Mouse (Mus musculus) spleen, postnatal 36 days (tissue): Measurements from ENCODE around the gene Usf2.
A peak's percentile ranks its signal among the peaks of the same experiment; 100 is the strongest.
"Not testable (repeated sequence)": the region's sequence is repeated elsewhere in the genome, so short reads cannot be mapped to it uniquely, and the experiment has no call there.

Source experiments
- DNase-seq, 2 experiments: peaks; one replicate each; pipeline ENCODE4 v3.0.0; 2022; ENCODE audit warnings: low spot score in 2 of 2, mixed read lengths in 1 of 2

Usf2 gene

GRCm38 (mm10) chr7:30958109-30958865, 1.7 kb upstream of the Usf2 start:
- peak in 1 of 2 experiments; percentile 14 for DNase-seq

GRCm38 (mm10) chr7:30957367-30957783, 772 bp upstream of the Usf2 start:
- peak; percentile 89 to 90 for DNase-seq

DNA sequence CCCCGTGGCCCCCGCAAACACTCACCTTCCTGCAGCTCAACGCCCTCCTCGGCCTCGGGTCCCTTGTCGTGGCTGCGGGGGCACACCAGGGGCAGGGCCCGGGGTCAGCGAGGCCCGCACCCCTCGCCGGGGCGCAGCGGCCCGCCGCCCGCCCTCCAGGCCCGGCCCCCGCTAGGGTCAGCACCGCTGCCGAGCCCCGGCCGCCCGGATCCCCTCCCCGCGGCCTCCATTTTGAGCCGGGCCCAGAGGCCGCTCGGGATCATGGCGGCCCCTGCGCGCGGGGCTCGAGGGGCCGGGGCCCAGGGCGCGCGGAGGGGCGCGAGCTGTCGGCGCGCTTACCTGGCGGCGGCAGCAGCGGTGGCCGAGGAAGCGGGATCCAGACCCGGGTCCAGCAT, 249 bp downstream of the Usf2 start:
- no peak for DNase-seq

GRCm38 (mm10) chr7:30955584-30956356, 833 bp downstream of the Usf2 start:
- peak; percentile 79 to 84 for DNase-seq

DNA sequence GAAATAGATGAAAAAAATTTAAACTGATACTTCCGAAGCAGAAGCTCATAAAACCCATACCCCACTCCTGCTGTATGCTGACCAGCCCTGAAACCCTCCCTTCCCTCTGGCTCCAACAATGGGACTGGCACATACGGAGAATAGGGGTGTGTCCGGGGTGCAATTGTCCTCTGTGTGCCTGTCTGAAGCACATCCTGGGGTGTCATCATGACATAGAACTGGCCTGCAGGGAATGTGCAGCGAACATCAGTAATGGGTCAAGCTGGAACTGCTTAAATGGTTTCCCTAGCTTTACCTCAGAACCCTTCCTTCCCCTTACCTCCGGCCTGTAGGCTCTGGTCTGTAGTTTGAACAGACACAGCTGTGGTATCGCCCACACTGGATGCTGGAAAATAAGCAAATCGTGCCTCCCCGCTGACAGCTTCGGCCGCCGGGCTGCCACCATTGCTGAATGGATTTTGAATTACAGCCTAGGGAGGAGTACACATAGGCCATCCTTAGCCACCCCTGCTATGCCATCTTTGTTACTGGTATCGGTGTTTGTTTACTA, 1.6 kb downstream of the Usf2 start:
- no peak for DNase-seq

DNA sequence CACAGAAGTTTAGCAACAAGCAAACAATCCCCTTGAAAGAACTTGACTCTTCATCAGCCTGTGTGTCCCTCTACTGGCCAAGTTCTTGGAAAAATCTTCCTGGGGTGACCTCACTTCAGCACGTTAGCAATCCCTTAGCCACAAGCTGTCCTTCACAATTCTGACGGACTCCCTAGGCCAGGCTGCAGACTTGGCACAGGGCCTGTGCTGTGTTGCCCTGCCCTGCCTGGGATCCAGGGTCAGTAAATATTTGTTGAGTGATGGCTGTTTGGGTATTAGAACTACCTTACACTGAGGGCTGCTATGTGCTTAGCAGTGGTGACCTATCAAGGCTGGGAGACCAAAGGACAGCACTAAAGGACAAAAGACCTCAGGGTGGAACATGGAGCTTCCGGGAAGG, 2.6 kb downstream of the Usf2 start:
- DNase-seq: no peak

- peak; percentile 51 to 62 for DNase-seq
These were observed 3.1 kb downstream of the Usf2 start for GRCm38 (mm10) chr7:30953459-30953858.

GRCm38 (mm10) chr7:30952441-30953265, 4.0 kb downstream of the Usf2 start:
- DNase-seq: no peak

GRCm38 (mm10) chr7:30949902-30950301, 6.7 kb downstream of the Usf2 start:
- not testable (repeated sequence) for DNase-seq

- no peak for DNase-seq
These were observed 10.7 kb downstream of the Usf2 start for GRCm38 (mm10) chr7:30945876-30946275.

DNA sequence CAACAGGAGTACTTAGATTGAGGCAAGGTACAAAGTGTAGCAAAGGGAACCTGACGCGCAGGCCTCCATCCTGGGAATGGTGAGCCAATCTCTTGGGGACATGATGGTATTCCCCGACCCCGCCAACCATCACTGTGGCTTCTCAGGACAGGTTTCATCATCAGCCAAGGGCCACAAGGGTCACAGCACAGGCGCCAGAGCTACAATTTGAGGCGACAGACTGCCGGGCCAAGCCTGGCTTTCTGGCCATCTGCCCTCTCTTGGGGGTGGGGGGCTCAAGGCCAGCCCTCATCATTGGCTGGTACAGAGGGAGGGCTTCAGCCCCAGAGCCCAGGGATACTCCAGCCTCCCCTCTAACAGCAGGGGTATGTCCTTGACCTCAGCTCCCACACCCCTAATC, 11.1 kb downstream of the Usf2 start:
- DNase-seq: not testable (repeated sequence)

DNA sequence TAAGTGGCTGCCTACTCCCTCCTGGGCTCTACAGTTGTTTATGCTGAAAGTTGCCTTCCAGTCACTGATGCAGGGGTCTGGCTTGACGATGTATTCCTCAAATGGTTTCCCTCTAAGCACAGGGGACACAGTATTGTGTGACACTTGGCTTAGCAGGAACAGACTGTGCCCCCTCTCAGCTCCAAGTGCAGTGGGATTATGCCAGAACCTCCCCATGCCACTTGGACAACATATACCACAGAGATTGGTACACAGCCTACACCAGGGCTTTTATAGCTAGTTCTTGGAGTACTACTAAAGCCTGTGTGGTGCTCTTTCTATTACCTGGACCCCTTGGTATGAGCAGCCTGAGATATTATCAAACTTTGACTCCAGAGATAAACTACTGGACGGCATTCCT, 11.9 kb downstream of the Usf2 start:
- DNase-seq: not testable (repeated sequence)

DNA sequence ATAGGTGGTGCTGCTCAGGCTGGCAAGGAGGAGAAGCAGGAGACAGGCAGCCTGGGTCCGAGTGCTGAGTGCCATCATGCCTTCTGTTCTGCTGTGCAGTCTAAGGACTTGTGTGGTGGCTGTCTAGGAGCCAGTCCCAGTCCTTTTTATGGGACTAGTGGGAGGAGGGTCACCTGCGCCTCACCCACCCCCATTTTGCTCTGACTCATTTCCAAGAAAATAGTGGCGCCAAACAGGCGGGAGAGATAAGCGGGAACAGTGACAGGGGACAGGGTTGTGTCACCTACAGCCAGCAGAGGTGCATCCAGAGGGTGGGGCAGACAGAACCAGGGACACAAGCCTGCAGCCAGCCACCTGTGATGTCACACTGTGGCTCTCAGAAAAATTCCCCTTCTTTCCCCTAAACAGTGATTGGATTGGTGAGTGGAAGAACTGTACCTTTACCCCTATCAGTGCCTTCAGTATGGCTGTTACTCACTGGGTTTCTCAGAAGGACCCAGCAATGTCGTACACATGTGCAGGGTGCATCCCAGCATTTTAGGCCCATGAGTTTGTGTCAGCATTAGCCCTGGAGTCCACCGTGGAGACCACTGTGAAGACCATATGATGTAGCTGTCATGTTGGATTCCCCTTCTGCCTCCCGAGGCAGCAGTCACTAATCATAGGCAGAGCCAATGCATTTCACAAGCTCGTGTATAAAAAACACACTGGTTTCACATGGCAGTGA, 12.5 kb downstream of the Usf2 start, which contains the start of gene Hamp:
Gene Hamp, minus strand, starts transcription at position 124 of the 727 bp plus-strand sequence.
- DNase-seq: no peak

DNA sequence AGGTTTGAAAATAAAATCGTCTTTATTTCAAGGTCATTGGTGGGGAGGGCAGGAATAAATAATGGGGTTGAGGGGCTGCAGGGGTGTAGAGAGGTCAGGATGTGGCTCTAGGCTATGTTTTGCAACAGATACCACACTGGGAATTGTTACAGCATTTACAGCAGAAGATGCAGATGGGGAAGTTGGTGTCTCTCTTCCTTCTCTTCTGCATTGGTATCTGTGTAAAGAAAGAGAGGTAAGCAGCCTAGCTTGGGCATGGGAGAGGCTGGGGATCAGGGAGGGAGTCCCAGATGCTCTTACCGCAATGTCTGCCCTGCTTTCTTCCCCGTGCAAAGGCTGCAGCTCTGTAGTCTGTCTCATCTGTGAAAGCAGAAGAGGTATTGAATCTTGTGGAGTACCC, 14.2 kb downstream of the Usf2 start:
- not testable (repeated sequence) for DNase-seq

GRCm38 (mm10) chr7:30940070-30940469, 16.5 kb downstream of the Usf2 start:
- DNase-seq: not testable (repeated sequence)

GRCm38 (mm10) chr7:30935422-30936099, 21.0 kb downstream of the Usf2 start:
- not testable (repeated sequence) for DNase-seq

GRCm38 (mm10) chr7:30924581-30924980, 32.0 kb downstream of the Usf2 start, which contains the start of gene Hamp2:
Gene Hamp2 (minus strand): TSS chr7:30924681.
- DNase-seq: not testable (repeated sequence)

- no peak for DNase-seq
These were observed 32.5 kb downstream of the Usf2 start for GRCm38 (mm10) chr7:30924071-30924470.

DNA sequence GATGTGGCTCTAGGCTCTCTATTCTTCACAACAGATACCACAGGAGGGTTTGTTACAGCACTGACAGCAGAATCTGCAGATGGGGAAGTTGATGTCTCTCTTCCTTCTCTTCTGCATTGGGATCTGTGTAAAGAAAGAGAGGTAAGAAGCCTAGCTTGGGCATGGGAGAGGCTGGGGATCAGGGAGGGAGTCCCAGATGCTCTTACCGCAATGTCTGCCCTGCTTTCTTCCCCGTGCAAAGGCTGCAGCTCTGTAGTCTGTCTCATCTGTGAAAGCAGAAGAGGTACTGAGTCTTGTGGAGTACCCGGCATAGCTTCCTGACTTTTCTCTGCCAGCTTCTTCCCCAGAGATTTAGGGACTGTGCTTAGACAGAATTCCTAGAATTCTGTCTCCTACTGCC, 34.1 kb downstream of the Usf2 start:
- DNase-seq: not testable (repeated sequence)

- no peak for DNase-seq
These were observed 36.4 kb downstream of the Usf2 start for GRCm38 (mm10) chr7:30920217-30920616.
